Mouse (Mus musculus) B cell, adult 62 days (primary cell): ENCODE data around the gene Alk. TPM values are rescaled to one million over a fixed set of nuclear protein-coding genes. Genes with fewer than 3 reads are reported as not detected.

Experiments used
- total RNA-seq: library from RNA; stranded (reverse); gene quantifications from 4 replicates; pipeline ENCODE4 v1.2.4, GENCODE M21; 2023

The Alk gene
- total RNA-seq = 1.6 to 2.7 TPM (median 2.5 TPM) in 4 replicates

DNA sequence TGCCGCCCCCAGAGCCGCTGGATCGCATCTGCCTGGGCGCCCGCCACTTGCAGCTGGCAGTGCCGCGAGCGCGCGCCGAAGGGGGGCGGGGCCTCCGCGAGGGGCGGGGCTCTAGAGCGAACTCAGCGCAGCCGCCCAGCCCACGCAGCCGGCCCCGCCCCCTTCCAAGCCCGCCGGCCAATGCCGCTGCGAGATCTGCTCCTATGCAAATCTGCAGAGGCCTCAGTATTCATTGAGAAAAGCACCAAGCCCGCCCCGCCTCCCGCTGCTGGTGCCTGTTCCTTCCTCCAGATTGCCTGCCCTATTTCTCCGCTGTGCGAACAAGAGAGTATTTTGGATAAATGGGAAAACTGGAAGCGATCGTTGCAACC lies at the start of gene Alk:
Alk (minus strand) TSS at position 18 of the 371 bp plus-strand sequence.

Other genes starting within 250 kb of the Alk start
- gene Ypel5, start 231.8 kb upstream of the Alk start, total RNA-seq = 162 to 179 TPM (median 169 TPM) in 4 replicates